Mouse (Mus musculus) small intestine, adult 2 months (tissue): ENCODE data around the gene Nudt5.

Source experiments
- CTCF ChIP-seq: fragments of 200-500 bp; IDR thresholded peaks from 2 replicates; pipeline ENCODE4 v1.5.1; 2012; ENCODE audit warnings: low read depth, mild to moderate bottlenecking, control low read depth, inconsistent platforms, low read length, moderate library complexity, mixed read lengths; ENCODE audit not compliant: insufficient replicate concordance, insufficient read length; ENCODE audit errors: extremely low read depth
- POLR2A ChIP-seq: fragments of 200-500 bp; IDR thresholded peaks from 2 replicates; pipeline ENCODE4 v1.6.1; 2012; ENCODE audit warnings: low read depth, mild to moderate bottlenecking, control low read depth, inconsistent platforms, low read length, moderate library complexity

DNA sequence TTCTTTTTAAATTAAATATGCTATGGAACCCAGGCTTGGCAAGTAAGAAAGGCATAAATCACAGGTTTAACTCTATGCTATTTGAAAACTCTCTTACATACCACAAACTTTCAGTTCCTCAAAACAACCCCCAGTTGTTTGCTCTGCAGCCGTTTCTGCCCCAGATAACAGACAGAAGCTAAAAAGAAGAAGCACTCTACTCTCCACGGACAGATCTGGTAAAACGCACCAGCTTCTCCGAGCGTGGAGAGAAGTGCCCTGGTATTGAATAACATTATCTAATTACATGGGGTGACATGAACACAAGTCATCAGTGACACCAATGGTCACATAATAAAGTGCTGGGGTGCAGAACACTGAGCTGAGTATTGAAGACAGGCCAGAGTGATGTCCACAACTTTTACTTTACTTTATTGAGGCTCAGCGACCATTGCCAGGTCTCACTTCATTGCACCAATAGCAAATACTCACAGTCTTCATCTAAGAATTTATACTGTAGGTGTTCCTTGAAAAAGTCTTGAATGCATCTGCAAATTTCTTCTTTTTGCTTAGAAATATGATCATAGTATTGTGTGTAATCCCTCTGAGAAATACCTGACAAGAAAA, 40.3 kb upstream of the Nudt5 start:
- TF ChIP-seq CTCF (no peak), POLR2A (no peak)
